Mouse (Mus musculus) midbrain, embryonic 16.5 days (tissue): ENCODE results near the gene Map10. TPM values are rescaled to one million over a fixed set of nuclear protein-coding genes. Genes with fewer than 3 reads are reported as not detected.

Experiments
- ATAC-seq: fragments of 200-750 bp; cut with Nextera tagmentation; 2 replicates; pipeline ENCODE4 v1.8.0; 2017; ENCODE audit warnings: moderate TSS enrichment
- H3K27ac ChIP-seq: fragments of 300-500 bp; sonication (generic); 2 replicates; pipeline ENCODE4 v1.5.1; 2014; ENCODE audit warnings: mild to moderate bottlenecking, low read length, mixed read lengths
- H3K27me3 ChIP-seq: fragments of 300-500 bp; sonication (generic); 2 replicates; pipeline ENCODE4 v1.6.1; 2014; ENCODE audit warnings: low read depth, low read length, mixed read lengths; ENCODE audit not compliant: control insufficient read depth, insufficient read depth
- H3K36me3 ChIP-seq: fragments of 300-500 bp; sonication (generic); 2 replicates; pipeline ENCODE4 v1.6.1; 2014; ENCODE audit warnings: mild to moderate bottlenecking, low read length, moderate library complexity, mixed read lengths; ENCODE audit not compliant: control insufficient read depth, insufficient read depth
- H3K4me1 ChIP-seq: fragments of 300-500 bp; sonication (generic); 2 replicates; pipeline ENCODE4 v1.6.1; 2014; ENCODE audit warnings: mild to moderate bottlenecking, low read length, mixed read lengths; ENCODE audit not compliant: control insufficient read depth, insufficient read depth
- H3K4me2 ChIP-seq: fragments of 300-500 bp; sonication (generic); 2 replicates; pipeline ENCODE4 v1.6.1; 2014; ENCODE audit warnings: mild to moderate bottlenecking, low read length, mixed read lengths
- H3K4me3 ChIP-seq: fragments of 300-500 bp; sonication (generic); 2 replicates; pipeline ENCODE4 v1.5.1; 2014; ENCODE audit warnings: low read depth, mild to moderate bottlenecking, low read length, moderate library complexity, mixed read lengths
- H3K9ac ChIP-seq: fragments of 300-500 bp; sonication (generic); 2 replicates; pipeline ENCODE4 v1.6.1; 2014; ENCODE audit warnings: low read depth, low read length, mixed read lengths
- H3K9me3 ChIP-seq: fragments of 300-500 bp; sonication (generic); replicated peaks from 2 replicates; pipeline ENCODE4 v1.6.1; 2014; ENCODE audit warnings: mild to moderate bottlenecking, low read length, mixed read lengths; ENCODE audit not compliant: control insufficient read depth, poor library complexity, severe bottlenecking
- WGBS: fragments of 180-500 bp; shearing (Covaris S2); extraction: QIAGEN DNeasy Blood & Tissue Kit; methylation state at CpG from one replicate; pipeline ENCODE4 v1.1.7; 2014; 5-methylcytosine and 5-hydroxymethylcytosine counted together
- polyA plus RNA-seq: library from polyadenylated mRNA; unstranded; fragments of >200 nt; fragmentation: Nextera tagmentation; extraction: Ambion mirVana; gene quantifications from 2 replicates; pipeline ENCODE4 v1.2.1, GENCODE M21; 2015

Gene Map10
- polyA plus RNA-seq, 1 experiment from 2014 or later = 6.5 TPM

- H3K36me3 ChIP-seq = no peaks in the 10 kb centered on the region
- H3K9me3 ChIP-seq = no peaks in the 10 kb centered on the region
- no peaks in the 10 kb centered on the region for H3K27me3 ChIP-seq
- no peak overlapping the region for H3K4me3 ChIP-seq
- H3K9ac ChIP-seq = no peak overlapping the region
- H3K4me2 ChIP-seq = no peak overlapping the region
- WGBS = 96% methylated on average over 6 of the region's 6 CpGs
- H3K4me1 ChIP-seq = peaks cover 5% of the 10 kb centered on the region; the same call in 1 of the 2 replicates
- H3K27ac ChIP-seq = no peak overlapping the region
- ATAC-seq = no peak
Observed at GRCm38 (mm10) chr8:125677484-125677883, 7.9 kb downstream of the Map10 start.

- no peak overlapping the region for H3K27ac ChIP-seq
- H3K9me3 ChIP-seq = no peaks in the 10 kb centered on the region
- H3K4me2 ChIP-seq = no peak overlapping the region
- no peak for ATAC-seq
- H3K9ac ChIP-seq = no peak overlapping the region
- H3K27me3 ChIP-seq = no peaks in the 10 kb centered on the region
- peaks cover 5% of the 10 kb centered on the region; the same call in 1 of the 2 replicates for H3K4me1 ChIP-seq
- H3K36me3 ChIP-seq = no peaks in the 10 kb centered on the region
- H3K4me3 ChIP-seq = no peak overlapping the region
- WGBS = 60% methylated on average over 8 of the region's 8 CpGs
Observed at GRCm38 (mm10) chr8:125678854-125679648, 9.4 kb downstream of the Map10 start.

GRCm38 (mm10) chr8:125680851-125681408 is 11.3 kb downstream of the Map10 start:
- WGBS = 31% methylated on average over 8 of the region's 8 CpGs
- H3K9me3 ChIP-seq = no peaks in the 10 kb centered on the region
- H3K4me3 ChIP-seq = no peak overlapping the region
- H3K27ac ChIP-seq = no peak overlapping the region
- no peak for ATAC-seq
- no peak overlapping the region for H3K9ac ChIP-seq
- peaks cover 5% of the 10 kb centered on the region; the same call in 1 of the 2 replicates for H3K4me1 ChIP-seq
- no peaks in the 10 kb centered on the region for H3K27me3 ChIP-seq
- H3K4me2 ChIP-seq = no peak overlapping the region
- no peaks in the 10 kb centered on the region for H3K36me3 ChIP-seq

DNA sequence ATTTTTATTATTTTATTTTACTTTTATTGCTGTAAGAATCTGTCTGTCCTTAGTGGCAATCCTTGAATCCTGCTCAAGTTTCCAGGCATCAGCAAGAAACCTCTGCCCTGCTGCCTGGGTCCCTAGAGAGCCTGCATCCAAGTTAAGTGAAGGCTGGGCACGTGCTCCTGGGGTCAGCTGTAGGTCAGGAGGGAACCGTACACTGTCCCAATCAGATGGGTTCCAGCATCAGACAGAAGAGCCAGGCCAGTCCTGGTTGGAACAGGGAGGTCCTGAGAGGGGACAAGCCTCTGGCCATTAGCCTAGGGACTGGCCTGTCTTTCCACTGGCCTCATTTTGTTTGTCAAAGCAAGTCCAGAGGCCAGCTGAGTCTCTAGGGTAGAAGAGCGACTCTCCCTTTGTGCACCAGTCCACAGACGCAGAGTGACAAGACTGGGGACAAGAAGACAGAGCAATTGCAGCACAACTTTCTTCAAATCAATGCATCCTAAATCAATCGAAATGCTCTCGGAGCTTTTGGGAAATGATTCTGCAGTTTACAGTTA is 15.7 kb downstream of the Map10 start:
- H3K4me3 ChIP-seq = no peak overlapping the region
- H3K9ac ChIP-seq = no peak overlapping the region
- H3K27me3 ChIP-seq = no peaks in the 10 kb centered on the region
- no peak overlapping the region for H3K4me2 ChIP-seq
- 79% methylated on average over 6 of the region's 6 CpGs for WGBS
- peaks cover 5% of the 10 kb centered on the region; the same call in 1 of the 2 replicates for H3K4me1 ChIP-seq
- no peak for ATAC-seq
- no peaks in the 10 kb centered on the region for H3K36me3 ChIP-seq
- no peak overlapping the region for H3K27ac ChIP-seq
- H3K9me3 ChIP-seq = no peaks in the 10 kb centered on the region

GRCm38 (mm10) chr8:125686221-125686865 is 16.7 kb downstream of the Map10 start:
- no peak for ATAC-seq
- Histone ChIP-seq H3K4me2 (no peak overlapping the region), H3K27ac (no peak overlapping the region), H3K9me3 (no peaks in the 10 kb centered on the region), H3K36me3 (no peaks in the 10 kb centered on the region), H3K9ac (no peak overlapping the region), H3K4me1 (no peaks in the 10 kb centered on the region), H3K27me3 (no peaks in the 10 kb centered on the region), H3K4me3 (no peak overlapping the region)
- 71% methylated on average over 9 of the region's 9 CpGs for WGBS

DNA sequence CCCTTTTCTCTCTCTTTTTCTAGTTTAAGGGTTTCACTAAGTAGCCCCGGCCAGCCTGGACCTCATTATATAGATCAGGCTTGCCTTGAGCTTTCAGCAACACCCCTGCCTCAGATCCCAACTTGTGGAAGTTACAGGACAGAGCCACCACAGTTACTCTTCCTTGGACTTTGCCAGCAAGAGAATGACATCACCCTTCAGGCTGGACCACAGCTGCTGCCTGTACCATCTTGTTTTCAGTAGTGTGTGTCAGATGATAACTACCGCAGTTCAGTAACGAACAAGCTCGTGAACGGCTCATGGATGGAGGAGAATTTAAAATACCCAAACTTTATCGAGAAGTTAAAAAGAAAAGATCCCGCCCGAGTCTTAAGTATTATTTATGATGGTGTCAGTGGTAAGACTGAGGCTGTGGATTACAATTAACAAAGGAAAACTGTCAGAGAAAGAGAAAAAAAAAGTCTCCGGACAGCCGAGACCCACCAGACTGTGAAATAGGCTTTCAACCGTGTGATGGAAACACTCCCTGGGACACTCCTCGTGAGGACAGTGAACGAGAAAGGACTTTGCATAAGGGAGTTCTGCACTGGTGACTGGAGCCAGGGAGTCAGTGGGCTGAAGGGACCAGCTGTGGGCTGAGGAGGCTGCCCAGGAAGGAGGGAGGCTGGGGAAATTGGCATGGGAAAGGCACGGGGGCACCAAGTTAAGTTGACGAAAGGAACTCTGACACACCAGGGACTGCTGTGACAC is 20.7 kb downstream of the Map10 start:
- Histone ChIP-seq H3K4me2 (no peak overlapping the region), H3K27ac (no peak overlapping the region), H3K27me3 (no peaks in the 10 kb centered on the region), H3K9me3 (no peaks in the 10 kb centered on the region), H3K36me3 (no peaks in the 10 kb centered on the region), H3K4me3 (no peak overlapping the region), H3K4me1 (no peaks in the 10 kb centered on the region), H3K9ac (no peak overlapping the region)
- no peak for ATAC-seq
- WGBS = 34% methylated on average over 15 of the region's 15 CpGs

DNA sequence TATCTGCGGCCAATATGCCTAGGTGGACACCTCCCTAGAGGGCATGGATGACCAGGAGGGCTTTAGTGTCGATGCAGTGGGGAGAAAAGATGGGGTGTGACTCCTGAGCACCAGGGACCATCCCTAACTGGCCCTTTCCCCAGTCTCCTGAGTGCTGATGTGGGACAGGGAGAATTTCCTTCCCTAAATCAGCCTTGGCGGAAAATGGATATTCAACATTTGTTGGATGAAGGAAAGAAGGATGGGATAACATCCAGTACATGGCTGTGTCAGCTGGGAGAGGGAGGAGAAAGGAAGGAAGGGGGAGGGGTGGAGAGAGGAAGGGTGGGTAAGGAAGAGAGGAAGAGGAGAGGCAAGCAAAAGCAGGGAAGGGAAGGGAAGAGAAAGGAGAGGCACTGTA is 21.3 kb downstream of the Map10 start:
- Histone ChIP-seq H3K9me3 (no peaks in the 10 kb centered on the region), H3K36me3 (no peaks in the 10 kb centered on the region), H3K4me3 (no peak overlapping the region), H3K27ac (no peak overlapping the region), H3K9ac (no peak overlapping the region), H3K4me1 (no peaks in the 10 kb centered on the region), H3K27me3 (no peaks in the 10 kb centered on the region), H3K4me2 (no peak overlapping the region)
- WGBS = 78% methylated on average over 3 of the region's 3 CpGs
- no peak for ATAC-seq

GRCm38 (mm10) chr8:125692447-125692846 is 22.8 kb downstream of the Map10 start:
- Histone ChIP-seq H3K27me3 (no peaks in the 10 kb centered on the region), H3K4me3 (no peak overlapping the region), H3K4me1 (no peaks in the 10 kb centered on the region), H3K36me3 (no peaks in the 10 kb centered on the region), H3K9me3 (no peaks in the 10 kb centered on the region), H3K27ac (no peak overlapping the region), H3K9ac (no peak overlapping the region), H3K4me2 (no peak overlapping the region)
- ATAC-seq = no peak
- WGBS = 48% methylated on average over 5 of the region's 5 CpGs
